Mouse (Mus musculus) ES-E14 (cell line): ENCODE measurements around the gene Loxl1. TPM values are rescaled to one million over a fixed set of nuclear protein-coding genes. Genes with fewer than 3 reads are reported as not detected.

ENCODE experiments used
- DNase-seq: peaks from one replicate; pipeline ENCODE4 v3.0.0-alpha.2; 2013; ENCODE audit warnings: low read depth, low spot score
- H3K27ac ChIP-seq: 2 replicates; pipeline ENCODE4 v1.5.1; 2012; ENCODE audit warnings: low read depth, mild to moderate bottlenecking, low read length, moderate library complexity, mixed read lengths; ENCODE audit not compliant: poor library complexity, insufficient read depth, severe bottlenecking
- H3K36me3 ChIP-seq: 2 replicates; pipeline ENCODE4 v1.6.1; 2012; ENCODE audit warnings: mild to moderate bottlenecking, low read length, moderate library complexity, mixed read lengths; ENCODE audit not compliant: control insufficient read depth, poor library complexity, insufficient read depth, severe bottlenecking
- H3K4me1 ChIP-seq, 2 experiments: fragments of 150-350 bp in 1 of 2; sonication (generic) in 1 of 2; 2 replicates each; pipeline ENCODE4 v1.6.1; 2012; ENCODE audit warnings: low read length in 2 of 2, mild to moderate bottlenecking in 1 of 2, mixed read lengths in 1 of 2; ENCODE audit not compliant: control insufficient read depth in 2 of 2, insufficient read depth in 2 of 2, poor library complexity in 1 of 2
- H3K4me3 ChIP-seq, 2 experiments: fragments of 150-350 bp in 1 of 2; sonication (generic) in 1 of 2; 2 replicates each; pipeline ENCODE4 v1.5.1; 2012; ENCODE audit warnings: low read length in 2 of 2, low read depth in 1 of 2, mild to moderate bottlenecking in 1 of 2, mixed read lengths in 1 of 2; ENCODE audit not compliant: insufficient read depth in 1 of 2, poor library complexity in 1 of 2, severe bottlenecking in 1 of 2
- H3K9ac ChIP-seq: 2 replicates; pipeline ENCODE4 v1.6.1; 2012; ENCODE audit warnings: low read depth, mild to moderate bottlenecking, low read length, mixed read lengths; ENCODE audit not compliant: poor library complexity, insufficient read depth, severe bottlenecking
- H3K9me3 ChIP-seq: fragments of 150-350 bp; sonication (generic); 2 replicates; pipeline ENCODE4 v1.6.1; 2012; ENCODE audit warnings: low read depth, mild to moderate bottlenecking, low read length; ENCODE audit not compliant: control insufficient read depth, insufficient read depth
- CHD2 ChIP-seq: IDR thresholded peaks from 2 replicates; pipeline ENCODE4 v1.6.1; 2014; ENCODE audit warnings: mild to moderate bottlenecking, low read depth, low read length, inconsistent platforms
- HCFC1 ChIP-seq: IDR thresholded peaks from 2 replicates; pipeline ENCODE4 v1.6.1; 2012; ENCODE audit warnings: low read length, inconsistent platforms, borderline replicate concordance; ENCODE audit not compliant: insufficient read depth
- MAFK ChIP-seq: IDR thresholded peaks from 2 replicates; pipeline ENCODE4 v1.6.1; 2014; ENCODE audit warnings: mild to moderate bottlenecking, low read depth, low read length, inconsistent platforms; ENCODE audit not compliant: insufficient read depth
- ZC3H11A ChIP-seq: IDR thresholded peaks from 2 replicates; pipeline ENCODE4 v1.6.1; 2012; ENCODE audit warnings: low read depth, mild to moderate bottlenecking, inconsistent platforms, low read length, borderline replicate concordance
- ZNF384 ChIP-seq: IDR thresholded peaks from 2 replicates; pipeline ENCODE4 v1.6.1; 2012; ENCODE audit warnings: low read depth, low read length, inconsistent platforms
- in situ Hi-C, 2 experiments: fragments of 600-800 bp; cut with MboI; formaldehyde crosslinking; loops; one replicate each; pipeline ENCODE4 v1.15.1; 2025; ENCODE audit warnings: low sequenced_read_pairs in 2 of 2, inconsistent platforms in 1 of 2; ENCODE audit not compliant: unreplicated experiment in 2 of 2
- total RNA-seq: library from RNA; depleted of rRNA; stranded (reverse); fragments of 300-350 nt; gene quantifications from 2 replicates; pipeline ENCODE4 v1.2.3, GENCODE M21; 2012

Gene Loxl1
- total RNA-seq, 1 experiment = 8.4 TPM

- Histone ChIP-seq H3K27ac (no peak overlapping the region), H3K9me3 (peaks cover 2% of the 10 kb centered on the region; the same call in 1 of the 2 replicates), H3K9ac (no peak overlapping the region), H3K4me1 (peaks cover 2% of the 10 kb centered on the region in 2 experiments; a peak in 1 of 4 replicates), H3K36me3 (no peaks in the 10 kb centered on the region), H3K4me3 (0 out of 4 replicates have a peak overlapping the region, but pooled peaks of 1 of the 2 experiments have one; percentile 5)
- no peak for DNase-seq
- TF ChIP-seq CHD2 = no peak
- peak; percentile 71 for TF ChIP-seq MAFK
- in situ Hi-C loops = no loop called here
These were observed 23.8 kb upstream of the Loxl1 start for GRCm38 (mm10) chr9:58336650-58337281.

GRCm38 (mm10) chr9:58331276-58331675 lies 18.3 kb upstream of the Loxl1 start:
- in situ Hi-C loops = no loop called here
- Histone ChIP-seq H3K36me3 (no peaks in the 10 kb centered on the region), H3K9me3 (peaks cover 2% of the 10 kb centered on the region; the same call in 1 of the 2 replicates), H3K9ac (no peak overlapping the region), H3K4me3 (no peak overlapping the region), H3K27ac (no peak overlapping the region), H3K4me1 (0 out of 4 replicates have a peak, but pooled peaks cover 0 to under 1% of the 10 kb centered on the region in 2 experiments)
- no peak for DNase-seq
- TF ChIP-seq ZC3H11A (no peak), ZNF384 (no peak), MAFK (no peak), HCFC1 (no peak), CHD2 (no peak)

DNA sequence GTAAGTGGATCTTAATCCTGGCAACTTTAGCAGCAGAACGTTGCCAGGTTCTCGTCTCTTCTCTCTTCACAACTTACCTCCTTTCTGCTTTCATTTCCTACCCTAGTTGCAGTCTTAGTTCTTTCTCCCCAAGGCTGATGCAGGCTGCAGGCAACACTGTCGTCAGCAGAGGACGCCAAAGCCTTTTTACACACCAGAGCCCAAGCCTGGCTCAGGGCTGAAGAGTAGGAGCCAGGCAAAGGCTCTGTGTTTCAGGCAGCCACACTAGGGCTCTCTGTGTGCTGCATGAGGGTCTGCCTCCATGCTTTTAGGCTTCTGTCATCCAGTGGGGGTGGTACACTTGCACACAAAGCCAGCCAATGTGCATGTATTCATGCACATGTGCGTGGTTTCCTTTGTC lies 17.3 kb upstream of the Loxl1 start:
- in situ Hi-C loops = no loop called here
- H3K27ac ChIP-seq = no peak overlapping the region

DNA sequence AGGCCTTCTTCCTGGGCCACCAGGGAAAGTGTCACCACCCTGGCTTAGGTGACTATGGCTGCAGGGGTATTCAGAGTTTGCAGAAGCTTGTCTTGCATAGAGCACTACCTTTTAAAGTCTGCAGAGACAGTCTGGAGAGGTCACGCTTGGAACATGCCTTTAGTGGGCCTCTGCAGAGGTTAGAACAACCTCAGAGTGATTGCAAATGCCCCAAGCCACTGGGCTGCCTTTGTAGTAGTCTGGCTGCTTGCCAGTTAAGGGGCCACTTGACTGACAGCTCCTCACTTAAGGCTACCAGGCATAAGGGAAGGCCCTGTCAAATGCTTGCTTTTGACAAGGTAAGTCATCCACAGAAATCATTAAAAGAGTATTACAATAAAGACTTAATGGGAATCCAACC lies 14.4 kb upstream of the Loxl1 start:
- H3K4me1 ChIP-seq = no peaks in the 10 kb centered on the region
- H3K4me3 ChIP-seq = no peak overlapping the region
- H3K9ac ChIP-seq = no peak overlapping the region
- H3K9me3 ChIP-seq = no peaks in the 10 kb centered on the region
- DNase-seq = no peak
- no peak for TF ChIP-seq ZNF384
- H3K36me3 ChIP-seq = no peaks in the 10 kb centered on the region
- in situ Hi-C loops = no loop called here
- no peak overlapping the region for H3K27ac ChIP-seq

More for the DNA sequence above, 17.3 kb upstream of the Loxl1 start:
- H3K4me3 ChIP-seq = no peak overlapping the region
- H3K4me1 ChIP-seq = no peaks in the 10 kb centered on the region
- TF ChIP-seq ZC3H11A = peak; percentile 73
- TF ChIP-seq CHD2 = no peak
- H3K9me3 ChIP-seq = peaks cover 2% of the 10 kb centered on the region; the same call in 1 of the 2 replicates
- no peaks in the 10 kb centered on the region for H3K36me3 ChIP-seq
- DNase-seq = peak; percentile 17
- H3K9ac ChIP-seq = no peak overlapping the region

DNA sequence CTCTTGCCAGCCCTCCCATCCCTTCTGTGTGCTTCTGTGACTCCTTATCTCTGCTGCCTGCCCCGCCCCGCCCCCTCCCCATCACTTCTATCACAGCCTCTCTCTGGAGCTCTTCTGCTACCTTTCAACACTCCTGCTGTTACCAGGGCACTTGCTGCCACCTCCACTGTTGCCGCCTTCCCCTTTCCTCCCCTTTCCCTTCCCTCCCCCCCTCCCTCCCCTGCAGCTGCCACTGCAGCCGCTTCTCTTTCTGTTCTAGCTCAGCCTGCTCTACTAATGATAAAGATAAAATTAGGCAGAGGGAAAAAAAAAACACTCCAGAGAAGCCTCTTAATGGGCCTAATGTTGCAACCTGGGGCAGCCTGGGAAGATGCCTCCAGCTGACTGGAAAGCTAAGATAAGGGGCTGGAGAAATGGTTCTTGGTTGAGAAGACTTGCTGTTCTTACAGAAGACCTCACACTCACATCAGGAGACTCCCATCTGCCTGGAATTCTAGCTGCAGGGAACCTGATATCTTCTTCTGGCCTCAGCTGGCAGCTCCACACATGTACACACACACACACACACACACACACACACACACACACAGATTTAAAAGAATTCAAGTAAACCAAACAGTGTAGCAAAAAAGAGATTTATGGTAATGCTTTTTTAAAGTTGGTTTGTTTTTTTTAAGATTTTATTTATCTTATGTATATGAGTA lies 13.6 kb upstream of the Loxl1 start:
- no peak for DNase-seq
- in situ Hi-C loops = no loop called here
- TF ChIP-seq ZNF384 = no peak
- no peak for TF ChIP-seq MAFK
- no peak for TF ChIP-seq HCFC1
- no peak for TF ChIP-seq ZC3H11A
- TF ChIP-seq CHD2 = no peak
- Histone ChIP-seq H3K4me3 (no peak overlapping the region), H3K27ac (no peak overlapping the region), H3K36me3 (no peaks in the 10 kb centered on the region), H3K9me3 (no peaks in the 10 kb centered on the region), H3K9ac (no peak overlapping the region), H3K4me1 (no peaks in the 10 kb centered on the region)
